ENCODE assay signal across 8 mouse cellular contexts in genomic region chr3:88081345-88082223, GRCm38 (mm10). TPM values are rescaled to one million over a fixed set of nuclear protein-coding genes. Genes with fewer than 3 reads are reported as not detected.
DNase-seq lines count a peak whose midpoint lies in the region; ATAC-seq lines count a peak whose summit lies in the region.

Iqgap3 (plus strand) TSS chr3:88081971.

- peaks cover 9% of the 10 kb centered on the region for H3K4me1 ChIP-seq in intestine, embryonic 16.5 days (ENCODE audit: control insufficient read depth, insufficient read depth, low read length)

- 19% methylated on average over 33 of the region's 33 CpGs for WGBS in intestine, embryonic 16.5 days

- no peaks in the 10 kb centered on the region for H3K9me3 ChIP-seq in intestine, embryonic 16.5 days (ENCODE audit: control insufficient read depth, low read length)

- H3K4me2 ChIP-seq in intestine, embryonic 16.5 days (ENCODE audit: low read depth, low read length), result peak within 1 kb of the TSS; percentile 70

- H3K4me3 ChIP-seq in intestine, embryonic 16.5 days (ENCODE audit: low read length), result peak within 1 kb of the TSS; percentile 68

- no peaks in the 10 kb centered on the region; the same call in 1 of the 2 replicates for H3K36me3 ChIP-seq in intestine, embryonic 16.5 days (ENCODE audit: control insufficient read depth, insufficient read depth, low read length)

- ATAC-seq in intestine, embryonic 16.5 days, result peak; percentile 93

- intact Hi-C loops in gastrocnemius, postnatal 36 days (cut with DNase I), result no loop called here
- intact Hi-C loops in left cerebral cortex, postnatal 25 days (cut with DNase I), result no loop called here

- peak within 1 kb of the TSS; percentile 65 for H3K9ac ChIP-seq in intestine, embryonic 16.5 days (ENCODE audit: low read depth, low read length)

- no peaks in the 10 kb centered on the region for H3K27me3 ChIP-seq in intestine, embryonic 16.5 days (replicated peaks; ENCODE audit: control insufficient read depth, insufficient read depth, low read length)

- H3K27ac ChIP-seq in intestine, embryonic 16.5 days (ENCODE audit: low read length), result 0 out of 2 replicates have a peak within 1 kb of the TSS, but pooled peaks have one; percentile 13

- peak; percentile 84 for DNase-seq in adrenal gland, adult 8-10 months
- DNase-seq in embryo, embryonic 11.5 days (ENCODE audit: low read depth, low spot score), result peak; percentile 80
- DNase-seq in gastrocnemius, postnatal 36 days, result peak; percentile 74 to 90
- DNase-seq in left cerebral cortex, postnatal 25 days (ENCODE audit: low spot score in 2 of 2), result peak; percentile 83 to 90
- DNase-seq in mesoderm, embryonic 11.5 days (ENCODE audit: low read depth, low spot score), result peak; percentile 89
- peak; percentile 80 for DNase-seq in right cerebral cortex, postnatal 25 days
- peak; percentile 77 to 89 for DNase-seq in urinary bladder, postnatal 36 days (ENCODE audit: low spot score in 2 of 2)

RNA-seq across cellular contexts. Expression of gene Iqgap3, which starts in this region (rescaled TPM):
- total RNA-seq in adrenal gland, adult 8-10 months (2022), result 1 to 10 TPM in 1 of 4 experiments, under 1 TPM in 3; 0.61 to 2.3 (median 0.73) TPM
- total RNA-seq in gastrocnemius, postnatal 36 days (2021), result under 1 TPM; 0.64 TPM
- polyA plus RNA-seq in intestine, embryonic 16.5 days (2015; fragmentation: Nextera tagmentation; extraction: Ambion mirVana), result 14.3 and 14.5 TPM in 2 replicates
- total RNA-seq in left cerebral cortex, postnatal 25 days (2021), result under 1 TPM; 0.21 to 0.44 TPM

Comparison
In these comparisons a context has a peak if more than half of its experiments do, and no peak if none do; other contexts are left out.
1. Peak in every context shown above with its lines: DNase-seq, ATAC-seq, H3K4me3 ChIP-seq and H3K27ac ChIP-seq.
2. Peak in DNase-seq in gastrocnemius, postnatal 36 days; RNA of the gene not detected or under 1 TPM.
3. Peak in DNase-seq in left cerebral cortex, postnatal 25 days; RNA of the gene not detected or under 1 TPM.